Mouse (Mus musculus) adipocyte (in vitro differentiated cells): ENCODE data around the gene Zfp777.

Experiments
- DNase-seq: peaks from one replicate; pipeline ENCODE4 v3.0.0-alpha.2; 2016; ENCODE audit warnings: low spot score

Zfp777 gene

GRCm38 (mm10) chr6:48025905-48026660 lies 22.6 kb downstream of the Zfp777 start:
- no peak for DNase-seq

DNA sequence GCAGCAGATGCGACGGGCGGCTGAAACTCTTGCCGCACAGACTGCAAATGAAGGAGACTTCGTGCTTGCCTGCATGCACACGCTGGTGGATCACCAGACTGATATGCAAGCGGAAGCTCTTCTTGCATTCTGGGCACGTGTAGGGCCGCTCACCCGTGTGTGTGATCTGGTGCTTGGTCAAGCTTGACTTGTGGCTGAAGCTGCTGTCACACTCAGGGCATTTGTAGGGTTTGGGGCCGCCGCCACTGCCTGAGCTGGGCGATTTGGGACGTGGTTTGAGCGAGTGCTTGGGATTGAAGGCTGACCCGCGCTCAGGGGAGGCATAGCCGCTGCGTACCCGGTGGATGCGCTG lies 23.7 kb downstream of the Zfp777 start:
- DNase-seq, result no peak

DNA sequence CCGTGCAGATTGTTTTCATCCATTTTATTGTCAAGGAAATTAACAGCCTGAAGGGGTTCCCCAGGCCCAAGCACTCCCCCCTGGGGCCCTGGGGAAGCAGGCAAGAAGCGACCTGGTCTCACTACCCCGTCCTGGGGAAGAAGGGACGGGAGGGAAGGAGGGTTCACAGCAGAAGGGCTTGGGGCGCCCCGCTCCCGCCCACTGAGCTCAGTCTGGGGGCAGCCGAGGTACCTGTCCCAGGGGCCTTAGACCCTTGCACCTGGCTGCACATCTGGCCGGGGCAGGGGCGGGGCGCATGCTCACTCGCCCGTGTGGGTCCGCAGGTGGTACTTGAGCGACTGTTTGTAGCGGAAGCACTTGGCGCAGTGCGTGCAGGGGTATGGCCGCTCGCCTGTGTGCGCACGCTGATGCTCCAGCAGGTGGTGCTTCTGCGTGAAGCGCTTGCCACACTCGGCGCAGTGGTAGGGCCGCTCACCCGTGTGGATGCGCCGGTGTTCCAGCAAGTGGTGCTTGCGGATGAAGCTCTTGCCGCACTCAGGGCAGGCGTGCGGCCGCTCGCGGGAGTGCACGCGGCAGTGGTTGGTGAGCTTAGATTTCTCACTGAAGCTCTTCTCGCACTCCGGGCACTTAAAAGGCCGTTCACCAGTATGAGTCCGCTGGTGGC lies 24.2 kb downstream of the Zfp777 start:
- DNase-seq, result no peak

- no peak for DNase-seq
Observed at GRCm38 (mm10) chr6:48022672-48023071, 26.0 kb downstream of the Zfp777 start.

GRCm38 (mm10) chr6:48021678-48022077 lies 27.0 kb downstream of the Zfp777 start:
- DNase-seq, result no peak

GRCm38 (mm10) chr6:48020006-48020405 lies 28.7 kb downstream of the Zfp777 start:
- DNase-seq, result no peak

GRCm38 (mm10) chr6:48016841-48017240 lies 31.9 kb downstream of the Zfp777 start:
- no peak for DNase-seq

GRCm38 (mm10) chr6:48016090-48016521 lies 32.6 kb downstream of the Zfp777 start:
- DNase-seq, result no peak

- no peak for DNase-seq
Observed at GRCm38 (mm10) chr6:48010727-48011126, 38.0 kb downstream of the Zfp777 start.

GRCm38 (mm10) chr6:47995661-47996060 lies 53.0 kb downstream of the Zfp777 start:
- no peak for DNase-seq

- DNase-seq, result no peak
Observed at GRCm38 (mm10) chr6:47983936-47984335, 64.8 kb downstream of the Zfp777 start.

- peak; percentile 91 for DNase-seq
Observed at GRCm38 (mm10) chr6:47978897-47979368, 69.8 kb downstream of the Zfp777 start.

GRCm38 (mm10) chr6:47974599-47974998 lies 74.1 kb downstream of the Zfp777 start:
- no peak for DNase-seq
